In the genomic region with DNA sequence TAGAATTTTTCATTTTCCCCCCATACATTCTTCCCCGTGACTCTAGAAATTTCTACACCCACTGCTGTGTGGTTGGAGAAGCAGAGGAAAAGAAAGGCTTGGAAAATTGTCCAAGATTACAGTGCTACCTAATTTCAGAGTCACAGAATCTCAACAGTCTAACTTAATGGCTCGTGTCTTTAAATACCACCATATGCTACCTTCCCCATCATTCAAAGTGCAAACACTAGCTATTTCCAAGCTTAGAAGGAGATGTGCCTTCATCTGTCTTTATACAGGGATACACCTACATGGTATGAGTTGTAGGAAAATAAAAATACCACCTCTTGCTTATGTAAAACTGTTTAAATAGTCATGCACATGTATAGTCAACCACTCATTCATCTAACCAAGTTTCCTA, we compare ENCODE assay signal across 31 mouse cellular contexts. TPM values are rescaled to one million over a fixed set of nuclear protein-coding genes. Genes with fewer than 3 reads are reported as not detected.
A peak's percentile ranks its signal among the peaks of the same experiment; 100 is the strongest.
DNase-seq lines count a peak whose midpoint lies in the region; ATAC-seq and TF ChIP-seq lines count a peak whose summit lies in the region.
"Had no signal": no experiment of that assay in that cellular context is flagged by ENCODE, and none has a peak within 500 bp of the region (broad histone marks: within the 10 kb centered on the region; RNA-seq: fewer than 3 reads in every experiment).

No protein-coding gene starts in this region.

- H3K27me3 ChIP-seq in heart, embryonic 11.5 days (ENCODE audit: control insufficient read depth, insufficient read depth, low read length) = no peaks in the 10 kb centered on the region
- H3K27me3 ChIP-seq: embryonic facial prominence, embryonic 13.5 days; forebrain, embryonic 12.5 days; forebrain, embryonic 15.5 days; heart, embryonic 13.5 days had no signal

- no peak overlapping the region for H3K4me3 ChIP-seq in left cerebral cortex, adult 2 months
- no peak overlapping the region for H3K4me3 ChIP-seq in heart, embryonic 11.5 days (ENCODE audit: low read depth, low read length)
- H3K4me3 ChIP-seq: embryonic facial prominence, embryonic 10.5 days; embryonic facial prominence, embryonic 13.5 days; erythroblast, embryonic 14.5 days; forebrain, embryonic 12.5 days; forebrain, embryonic 15.5 days; heart, embryonic 13.5 days had no signal

- 84% methylated on average over 2 of the region's 2 CpGs for WGBS in heart, embryonic 11.5 days (ENCODE audit: insufficient replicate concordance)

- peaks cover 3% of the 10 kb centered on the region for H3K4me1 ChIP-seq in heart, embryonic 11.5 days (ENCODE audit: control insufficient read depth, insufficient read depth, low read length)
- H3K4me1 ChIP-seq: forebrain, embryonic 12.5 days; forebrain, embryonic 15.5 days had no signal

- H3K36me3 ChIP-seq in heart, embryonic 11.5 days (ENCODE audit: control insufficient read depth, insufficient read depth, low read length) = no peaks in the 10 kb centered on the region
- H3K36me3 ChIP-seq: embryonic facial prominence, embryonic 10.5 days; embryonic facial prominence, embryonic 13.5 days; forebrain, embryonic 12.5 days; forebrain, embryonic 15.5 days; heart, embryonic 13.5 days had no signal

- TF ChIP-seq CTCF in left cerebral cortex, adult 2 months (IDR thresholded peaks at IDR 0.05) = no peak

- no peak for ATAC-seq in heart, embryonic 11.5 days (replicated peaks; ENCODE audit: insufficient number of reproducible peaks, low FRiP score, low TSS enrichment)
- ATAC-seq: CD4-positive, CD25-positive, alpha-beta regulatory T cell, adult 4 months; forebrain, embryonic 15.5 days; hindbrain, postnatal 0 days had no signal

- H3K27ac ChIP-seq in left cerebral cortex, adult 2 months = peak overlapping the region; percentile 37; the same call in 1 of the 2 replicates
- H3K27ac ChIP-seq in heart, embryonic 11.5 days (ENCODE audit: low read depth, low read length) = no peak overlapping the region
- H3K27ac ChIP-seq: embryonic facial prominence, embryonic 10.5 days; embryonic facial prominence, embryonic 13.5 days; forebrain, embryonic 12.5 days; forebrain, embryonic 15.5 days; heart, embryonic 13.5 days; hindbrain, embryonic 14.5 days; hindbrain, postnatal 0 days had no signal

- intact Hi-C loops in left cerebral cortex, adult 2 months (cut with DNase I) = loop anchor here (5.0 kb wide), 1 partner anchor 72 kb away; no protein-coding TSS in a partner anchor

- H3K4me2 ChIP-seq in heart, embryonic 11.5 days = no peak overlapping the region
- H3K4me2 ChIP-seq: embryonic facial prominence, embryonic 13.5 days; forebrain, embryonic 12.5 days; forebrain, embryonic 15.5 days; heart, embryonic 13.5 days; hindbrain, embryonic 14.5 days had no signal

- H3K9me3 ChIP-seq in heart, embryonic 11.5 days (replicated peaks; ENCODE audit: control insufficient read depth, low read length) = no peaks in the 10 kb centered on the region
- H3K9me3 ChIP-seq: embryonic facial prominence, embryonic 10.5 days; embryonic facial prominence, embryonic 13.5 days; forebrain, embryonic 12.5 days; forebrain, embryonic 15.5 days; heart, embryonic 13.5 days had no signal

- DNase-seq in frontal cortex, postnatal 36 days (ENCODE audit: low spot score in 2 of 2) = peak; percentile 10 to 24
- no peak for DNase-seq in frontal cortex, postnatal 14 days (ENCODE audit: low spot score in 2 of 2)
- DNase-seq in left cerebral cortex, adult 2 months (ENCODE audit: extremely low spot score in 1 of 2, low spot score in 2 of 2) = peak in 1 of 2 experiments; percentile 36
- no peak for DNase-seq in left cerebral cortex, adult 8-10 months (ENCODE audit: low spot score in 2 of 2)
- DNase-seq in right cerebral cortex, adult 2 months (ENCODE audit: low spot score in 2 of 2) = peak; percentile 7 to 29
- no peak for DNase-seq in right cerebral cortex, postnatal 14 days
- DNase-seq in telencephalon, adult 2 months (ENCODE audit: low read depth, low spot score) = peak; percentile 65
- DNase-seq: adrenal gland, adult 2 months; adrenal gland, postnatal 14 days; cerebellum, adult 11-12 months; cerebellum, adult 8-10 months; cerebellum, postnatal 10 days; cerebellum, postnatal 36 days; embryo, embryonic 11 days; gastrocnemius, postnatal 25 days; heart, adult 18-20 months; heart, postnatal 14 days; heart, postnatal 4 days had no signal

- H3K9ac ChIP-seq in heart, embryonic 11.5 days (ENCODE audit: low read depth, low read length) = no peak overlapping the region
- H3K9ac ChIP-seq: embryonic facial prominence, embryonic 13.5 days; forebrain, embryonic 12.5 days; forebrain, embryonic 15.5 days; heart, embryonic 13.5 days; hindbrain, embryonic 14.5 days had no signal

RNA-seq across cellular contexts. Expression of a gene that starts 38.8 kb away (rescaled TPM):
- total RNA-seq in left cerebral cortex, adult 2 months (2021) = not detected
- under 1 TPM in 2 of 4 experiments, not detected in 2; 0.07 to 0.14 TPM for total RNA-seq in left cerebral cortex, adult 8-10 months (2022)
- polyA plus RNA-seq in heart, embryonic 11.5 days (2014; fragmentation: Nextera tagmentation; extraction: Ambion mirVana) = 0.80 and 0.92 TPM in 2 replicates
- total RNA-seq: MEL had no signal
- polyA plus RNA-seq: C2C12; CD4-positive, CD25-positive, alpha-beta regulatory T cell, adult 4 months; cortical plate, adult 2 months had no signal

Comparison
In these comparisons a context has a peak if more than half of its experiments do, and no peak if none do; other contexts are left out.
1. DNase-seq: peak in frontal cortex, postnatal 36 days (2 of 2), right cerebral cortex, adult 2 months (2 of 2) and telencephalon, adult 2 months (single experiment); none in frontal cortex, postnatal 14 days (0 of 2), left cerebral cortex, adult 8-10 months (0 of 2) and right cerebral cortex, postnatal 14 days (single experiment).